Mouse (Mus musculus): ENCODE data around the gene Zbtb7b. TPM values are rescaled to one million over a fixed set of nuclear protein-coding genes. Genes with fewer than 3 reads are reported as not detected.

Zbtb7b gene
- polyA plus RNA-seq, 1 experiment from 2014 or later: 4.8 TPM

GRCm38 (mm10) chr3:89364631-89365030, 29.9 kb downstream of the Zbtb7b start:
- Histone ChIP-seq H3K27ac (ENCODE audit: low read length) (no peak overlapping the region), H3K4me1 (replicated peaks; ENCODE audit: control insufficient read depth, insufficient read depth, low read length) (no peaks in the 10 kb centered on the region), H3K4me3 (ENCODE audit: low read length) (no peak overlapping the region), H3K9ac (ENCODE audit: low read length) (no peak overlapping the region), H3K4me2 (ENCODE audit: low read depth, low read length) (no peak overlapping the region), H3K27me3 (ENCODE audit: control insufficient read depth, insufficient read depth, low read depth, low read length) (no peaks in the 10 kb centered on the region), H3K36me3 (ENCODE audit: control insufficient read depth, insufficient read depth, low read length) (no peaks in the 10 kb centered on the region), H3K9me3 (ENCODE audit: control insufficient read depth, low read length) (no peaks in the 10 kb centered on the region)
- no peak for ATAC-seq (ENCODE audit: low read depth)
- 71% methylated on average over 8 of the region's 8 CpGs for WGBS

- Histone ChIP-seq H3K36me3 (ENCODE audit: control insufficient read depth, insufficient read depth, low read length) (no peaks in the 10 kb centered on the region), H3K27me3 (ENCODE audit: control insufficient read depth, insufficient read depth, low read depth, low read length) (no peaks in the 10 kb centered on the region), H3K9ac (ENCODE audit: low read length) (no peak within 1 kb of the TSS), H3K27ac (ENCODE audit: low read length) (no peak within 1 kb of the TSS), H3K4me2 (ENCODE audit: low read depth, low read length) (no peak within 1 kb of the TSS), H3K9me3 (ENCODE audit: control insufficient read depth, low read length) (no peaks in the 10 kb centered on the region), H3K4me3 (ENCODE audit: low read length) (no peak within 1 kb of the TSS), H3K4me1 (replicated peaks; ENCODE audit: control insufficient read depth, insufficient read depth, low read length) (no peaks in the 10 kb centered on the region)
- no peak for ATAC-seq (ENCODE audit: low read depth)
- WGBS: 76% methylated on average over 7 of the region's 7 CpGs
Observed at GRCm38 (mm10) chr3:89361675-89362074, 32.9 kb downstream of the Zbtb7b start, which contains the start of gene Dcst2. Gene Dcst2 (plus strand): TSS chr3:89361975.

- Histone ChIP-seq H3K4me2 (ENCODE audit: low read depth, low read length) (no peak overlapping the region), H3K36me3 (ENCODE audit: control insufficient read depth, insufficient read depth, low read length) (no peaks in the 10 kb centered on the region), H3K9me3 (ENCODE audit: control insufficient read depth, low read length) (no peaks in the 10 kb centered on the region), H3K4me1 (replicated peaks; ENCODE audit: control insufficient read depth, insufficient read depth, low read length) (no peaks in the 10 kb centered on the region), H3K4me3 (ENCODE audit: low read length) (no peak overlapping the region), H3K27me3 (ENCODE audit: control insufficient read depth, insufficient read depth, low read depth, low read length) (no peaks in the 10 kb centered on the region), H3K27ac (ENCODE audit: low read length) (no peak overlapping the region), H3K9ac (ENCODE audit: low read length) (no peak overlapping the region)
- 75% methylated on average over 3 of the region's 3 CpGs for WGBS
- no peak for ATAC-seq (ENCODE audit: low read depth)
Observed at GRCm38 (mm10) chr3:89360237-89360636, 34.3 kb downstream of the Zbtb7b start.

GRCm38 (mm10) chr3:89359630-89360029, 34.9 kb downstream of the Zbtb7b start:
- Histone ChIP-seq H3K4me3 (ENCODE audit: low read length) (no peak overlapping the region), H3K27ac (ENCODE audit: low read length) (no peak overlapping the region), H3K9me3 (ENCODE audit: control insufficient read depth, low read length) (no peaks in the 10 kb centered on the region), H3K4me1 (replicated peaks; ENCODE audit: control insufficient read depth, insufficient read depth, low read length) (peaks cover 2% of the 10 kb centered on the region; the same call in 1 of the 2 replicates), H3K27me3 (ENCODE audit: control insufficient read depth, insufficient read depth, low read depth, low read length) (no peaks in the 10 kb centered on the region), H3K36me3 (ENCODE audit: control insufficient read depth, insufficient read depth, low read length) (no peaks in the 10 kb centered on the region), H3K9ac (ENCODE audit: low read length) (no peak overlapping the region), H3K4me2 (ENCODE audit: low read depth, low read length) (no peak overlapping the region)
- ATAC-seq (ENCODE audit: low read depth): no peak
- WGBS: 60% methylated on average over 6 of the region's 6 CpGs

GRCm38 (mm10) chr3:89356029-89356428, 38.5 kb downstream of the Zbtb7b start:
- H3K27me3 ChIP-seq (ENCODE audit: control insufficient read depth, insufficient read depth, low read depth, low read length): no peaks in the 10 kb centered on the region
- H3K36me3 ChIP-seq (ENCODE audit: control insufficient read depth, insufficient read depth, low read length): no peaks in the 10 kb centered on the region
- no peak for ATAC-seq (ENCODE audit: low read depth)
- H3K27ac ChIP-seq (ENCODE audit: low read length): no peak overlapping the region
- WGBS: 57% methylated on average over 9 of the region's 9 CpGs
- no peak overlapping the region for H3K9ac ChIP-seq (ENCODE audit: low read length)
- peaks cover 2% of the 10 kb centered on the region; the same call in 1 of the 2 replicates for H3K4me1 ChIP-seq (replicated peaks; ENCODE audit: control insufficient read depth, insufficient read depth, low read length)
- no peak overlapping the region for H3K4me3 ChIP-seq (ENCODE audit: low read length)
- no peak overlapping the region for H3K4me2 ChIP-seq (ENCODE audit: low read depth, low read length)
- no peaks in the 10 kb centered on the region for H3K9me3 ChIP-seq (ENCODE audit: control insufficient read depth, low read length)

- ATAC-seq (ENCODE audit: low read depth): no peak
- no peaks in the 10 kb centered on the region; the same call in 1 of the 2 replicates for H3K27me3 ChIP-seq (ENCODE audit: control insufficient read depth, insufficient read depth, low read depth, low read length)
- H3K4me3 ChIP-seq (ENCODE audit: low read length): no peak overlapping the region
- H3K27ac ChIP-seq (ENCODE audit: low read length): no peak overlapping the region
- no peak overlapping the region for H3K9ac ChIP-seq (ENCODE audit: low read length)
- 69% methylated on average over 6 of the region's 6 CpGs for WGBS
- H3K36me3 ChIP-seq (ENCODE audit: control insufficient read depth, insufficient read depth, low read length): no peaks in the 10 kb centered on the region
- H3K4me2 ChIP-seq (ENCODE audit: low read depth, low read length): no peak overlapping the region
- H3K9me3 ChIP-seq (ENCODE audit: control insufficient read depth, low read length): no peaks in the 10 kb centered on the region
- H3K4me1 ChIP-seq (replicated peaks; ENCODE audit: control insufficient read depth, insufficient read depth, low read length): peaks cover 5% of the 10 kb centered on the region
Observed at GRCm38 (mm10) chr3:89355512-89355902, 39.1 kb downstream of the Zbtb7b start.

- Histone ChIP-seq H3K4me2 (ENCODE audit: low read depth, low read length) (no peak overlapping the region), H3K9ac (ENCODE audit: low read length) (no peak overlapping the region), H3K27ac (ENCODE audit: low read length) (0 out of 2 replicates have a peak overlapping the region, but pooled peaks have one; percentile 23), H3K27me3 (ENCODE audit: control insufficient read depth, insufficient read depth, low read depth, low read length) (no peaks in the 10 kb centered on the region; the same call in 1 of the 2 replicates), H3K4me3 (ENCODE audit: low read length) (no peak overlapping the region), H3K36me3 (ENCODE audit: control insufficient read depth, insufficient read depth, low read length) (no peaks in the 10 kb centered on the region), H3K9me3 (ENCODE audit: control insufficient read depth, low read length) (no peaks in the 10 kb centered on the region), H3K4me1 (replicated peaks; ENCODE audit: control insufficient read depth, insufficient read depth, low read length) (peaks cover 10% of the 10 kb centered on the region)
- WGBS: 11% methylated on average over 5 of the region's 5 CpGs
- ATAC-seq (ENCODE audit: low read depth): peak; percentile 54
Observed at GRCm38 (mm10) chr3:89354816-89355511, 39.6 kb downstream of the Zbtb7b start.

- peaks cover 20% of the 10 kb centered on the region for H3K4me1 ChIP-seq (replicated peaks; ENCODE audit: control insufficient read depth, insufficient read depth, low read length)
- WGBS: 49% methylated on average over 5 of the region's 5 CpGs
- H3K27ac ChIP-seq (ENCODE audit: low read length): no peak overlapping the region
- H3K4me3 ChIP-seq (ENCODE audit: low read length): no peak overlapping the region
- H3K4me2 ChIP-seq (ENCODE audit: low read depth, low read length): no peak overlapping the region
- no peaks in the 10 kb centered on the region for H3K9me3 ChIP-seq (ENCODE audit: control insufficient read depth, low read length)
- H3K9ac ChIP-seq (ENCODE audit: low read length): no peak overlapping the region
- no peaks in the 10 kb centered on the region; the same call in 1 of the 2 replicates for H3K27me3 ChIP-seq (ENCODE audit: control insufficient read depth, insufficient read depth, low read depth, low read length)
- H3K36me3 ChIP-seq (ENCODE audit: control insufficient read depth, insufficient read depth, low read length): no peaks in the 10 kb centered on the region
- no peak for ATAC-seq (ENCODE audit: low read depth)
Observed at GRCm38 (mm10) chr3:89351271-89351670, 43.3 kb downstream of the Zbtb7b start.

- Histone ChIP-seq H3K9me3 (ENCODE audit: control insufficient read depth, low read length) (no peaks in the 10 kb centered on the region), H3K4me3 (ENCODE audit: low read length) (peak within 1 kb of the TSS; percentile 74), H3K27me3 (ENCODE audit: control insufficient read depth, insufficient read depth, low read depth, low read length) (no peaks in the 10 kb centered on the region; the same call in 1 of the 2 replicates), H3K4me1 (replicated peaks; ENCODE audit: control insufficient read depth, insufficient read depth, low read length) (peaks cover 20% of the 10 kb centered on the region), H3K27ac (ENCODE audit: low read length) (peak within 1 kb of the TSS; percentile 69), H3K9ac (ENCODE audit: low read length) (peak within 1 kb of the TSS; percentile 76), H3K36me3 (ENCODE audit: control insufficient read depth, insufficient read depth, low read length) (no peaks in the 10 kb centered on the region), H3K4me2 (ENCODE audit: low read depth, low read length) (peak within 1 kb of the TSS; percentile 100)
- WGBS: 2% methylated on average over 59 of the region's 59 CpGs
- ATAC-seq (ENCODE audit: low read depth): peak; percentile 92
Observed at GRCm38 (mm10) chr3:89349869-89350501, 44.6 kb downstream of the Zbtb7b start, which contains the start of gene Adam15. Gene Adam15 (minus strand): TSS chr3:89349996.

Data from lung, embryonic 16.5 days (tissue).